Mouse (Mus musculus): ENCODE results near the gene Chst8.

The Chst8 gene

GRCm38 (mm10) chr7:34812531-34813111, at the start of gene Chst8:
TSS of gene Chst8 (minus strand) at chr7:34812711.
- in situ Hi-C loops (cut with MboI) = no loop called here

GRCm38 (mm10) chr7:34858291-34858690, 45.8 kb upstream of the Chst8 start:
- in situ Hi-C loops (cut with MboI) = no loop called here

DNA sequence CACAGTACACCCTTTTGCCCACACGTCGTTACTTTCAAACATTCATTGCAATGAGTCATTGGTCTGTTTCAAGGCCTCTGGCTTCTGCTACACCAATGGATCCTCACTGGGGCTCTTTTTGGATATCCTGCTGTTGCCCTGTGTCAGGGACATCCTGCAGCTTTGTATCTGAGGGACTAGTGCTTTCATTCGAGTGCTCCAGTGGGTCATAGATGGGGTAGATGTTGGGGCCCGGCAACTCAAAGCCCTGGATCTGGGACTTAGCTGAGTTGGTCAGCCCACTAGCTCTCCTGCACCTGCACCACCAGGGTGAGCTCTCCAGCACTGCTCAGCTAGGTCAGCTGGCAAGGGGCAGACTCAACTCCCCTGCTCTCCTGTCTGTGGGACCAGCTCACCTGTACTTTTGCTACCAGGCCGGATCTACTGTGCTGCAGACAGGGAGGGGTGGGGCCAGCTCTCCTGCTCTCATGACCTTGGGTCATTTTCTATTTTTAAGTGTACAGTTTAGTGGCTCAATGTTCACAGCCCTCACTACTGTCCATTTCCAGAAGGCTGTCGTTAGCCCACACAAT, 42.4 kb upstream of the Chst8 start:
- in situ Hi-C loops (cut with MboI) = no loop called here

DNA sequence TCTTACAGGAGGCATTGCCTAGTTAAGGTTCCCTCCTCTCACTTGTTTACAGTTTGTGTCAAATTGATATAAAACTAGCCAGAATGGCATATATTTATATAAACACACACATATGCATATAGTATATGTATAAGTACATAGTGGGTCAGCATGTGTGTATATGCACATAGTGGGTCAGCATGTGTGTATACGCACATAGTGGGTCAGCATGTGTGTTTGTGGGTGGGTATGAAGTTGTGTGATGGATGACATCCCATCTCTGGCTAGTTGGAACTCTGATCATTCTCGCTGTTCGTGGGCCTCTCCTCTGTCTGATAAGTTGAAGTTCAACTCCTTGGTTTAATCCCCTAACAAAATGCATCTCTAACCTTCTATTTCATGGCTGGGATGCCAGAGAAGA, 40.9 kb upstream of the Chst8 start:
- in situ Hi-C loops (cut with MboI) = no loop called here

GRCm38 (mm10) chr7:34849660-34850059, 37.1 kb upstream of the Chst8 start:
- in situ Hi-C loops (cut with MboI) = no loop called here

DNA sequence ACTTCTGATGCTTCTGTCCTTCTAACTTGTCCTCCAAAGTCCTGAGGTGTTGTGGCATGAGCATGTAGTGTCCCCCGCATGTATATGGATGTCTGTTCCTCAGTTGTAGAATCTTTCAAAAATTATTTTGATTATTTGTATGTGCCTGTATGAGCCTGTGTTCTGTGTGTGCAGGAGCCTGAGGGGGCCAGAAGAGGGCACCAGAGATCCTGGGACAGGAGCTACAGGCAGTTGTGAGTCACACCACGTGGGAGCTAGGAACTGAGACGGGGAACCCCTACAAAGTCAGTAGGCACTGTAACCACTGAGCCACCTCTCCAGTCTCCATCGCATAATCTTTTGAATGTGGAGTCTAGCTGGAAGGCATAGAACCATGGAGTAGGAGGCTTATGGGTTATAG, 36.3 kb upstream of the Chst8 start:
- in situ Hi-C loops (cut with MboI) = no loop called here

GRCm38 (mm10) chr7:34847900-34848299, 35.4 kb upstream of the Chst8 start:
- in situ Hi-C loops (cut with MboI) = no loop called here

GRCm38 (mm10) chr7:34847410-34847809, 34.9 kb upstream of the Chst8 start:
- in situ Hi-C loops (cut with MboI) = no loop called here

GRCm38 (mm10) chr7:34838749-34839148, 26.2 kb upstream of the Chst8 start:
- in situ Hi-C loops (cut with MboI) = no loop called here

GRCm38 (mm10) chr7:34838231-34838630, 25.7 kb upstream of the Chst8 start:
- in situ Hi-C loops (cut with MboI) = no loop called here

DNA sequence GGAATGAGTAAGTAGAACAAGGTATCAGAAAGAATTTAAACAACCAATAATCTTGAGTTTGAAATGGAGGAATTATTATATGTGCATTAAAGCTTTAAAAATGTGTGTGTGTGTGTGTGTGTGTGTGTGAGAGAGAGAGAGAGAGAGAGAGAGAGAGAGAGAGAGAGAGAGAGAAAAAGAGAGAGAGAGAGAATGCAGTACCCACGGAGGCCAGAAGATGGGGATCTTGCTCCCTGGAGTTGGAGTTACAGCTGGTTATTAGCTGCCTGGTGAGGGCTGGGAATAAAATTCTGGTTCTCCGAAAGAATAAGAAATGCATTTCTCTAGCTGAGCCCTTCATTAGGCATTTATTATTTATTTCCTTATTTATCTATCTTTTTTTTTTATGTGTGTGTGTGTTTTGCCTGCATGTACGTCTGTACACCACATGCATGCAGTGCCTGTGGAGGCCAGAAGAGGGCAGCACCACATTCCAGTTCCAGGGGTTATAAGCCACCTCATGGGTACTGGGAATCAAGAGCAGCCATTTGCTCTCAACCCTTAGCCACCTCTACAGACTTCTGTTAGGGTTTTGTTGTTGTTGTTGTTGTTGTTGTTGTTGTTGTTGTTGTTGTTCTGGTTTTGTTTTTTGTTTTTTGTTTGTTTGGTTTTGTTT, 13.9 kb upstream of the Chst8 start:
- in situ Hi-C loops (cut with MboI) = no loop called here

- in situ Hi-C loops (cut with MboI) = no loop called here
These were observed 9.1 kb upstream of the Chst8 start for GRCm38 (mm10) chr7:34821587-34821986.

DNA sequence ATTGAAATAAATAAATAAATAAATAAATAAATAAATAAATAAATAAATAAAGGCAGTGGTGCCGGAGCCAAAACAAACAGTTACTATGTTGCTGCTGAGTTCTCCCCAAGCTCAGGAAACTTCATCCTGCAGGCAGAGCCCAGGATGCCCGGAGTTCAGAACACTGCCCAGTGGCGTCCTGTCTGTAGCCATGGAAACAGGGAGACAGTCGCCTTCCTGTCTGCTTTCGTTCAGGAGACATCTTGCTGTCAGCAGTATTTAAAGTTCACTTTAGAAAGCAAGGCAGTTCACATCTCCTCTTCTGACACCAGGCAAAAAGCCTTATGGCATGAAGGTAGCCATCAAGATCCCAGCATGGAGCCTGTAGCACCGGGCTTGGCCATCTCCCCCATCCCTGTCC, 8.0 kb upstream of the Chst8 start:
- in situ Hi-C loops (cut with MboI) = no loop called here

GRCm38 (mm10) chr7:34819796-34820195, 7.3 kb upstream of the Chst8 start:
- in situ Hi-C loops (cut with MboI) = no loop called here

- in situ Hi-C loops (cut with MboI) = no loop called here
These were observed 6.1 kb upstream of the Chst8 start for GRCm38 (mm10) chr7:34818660-34819059.

GRCm38 (mm10) chr7:34816981-34817380, 4.5 kb upstream of the Chst8 start:
- in situ Hi-C loops (cut with MboI) = no loop called here

DNA sequence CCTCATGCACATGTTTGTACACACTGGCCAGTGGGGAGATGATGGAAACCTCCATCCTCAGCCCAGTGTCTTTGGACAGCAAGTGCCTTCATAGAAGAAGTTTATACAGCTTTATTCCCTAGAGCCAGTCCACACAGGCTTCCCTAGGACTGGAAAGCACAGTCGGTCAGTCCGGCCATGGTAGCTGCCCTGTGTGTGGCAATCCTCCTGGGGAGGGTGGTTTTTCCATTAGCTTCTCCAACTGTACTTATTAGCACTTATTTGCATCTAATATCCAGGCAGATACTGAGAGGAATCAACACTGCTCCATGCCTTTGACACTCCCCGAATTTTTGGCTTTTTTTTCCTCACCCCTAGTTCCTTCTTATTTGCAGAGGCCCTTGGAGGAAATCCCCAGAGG, 2.3 kb upstream of the Chst8 start:
- in situ Hi-C loops (cut with MboI) = no loop called here

- in situ Hi-C loops (cut with MboI) = no loop called here
These were observed 682 bp downstream of the Chst8 start for GRCm38 (mm10) chr7:34811531-34812526.

- in situ Hi-C loops (cut with MboI) = no loop called here
These were observed 1.5 kb downstream of the Chst8 start for GRCm38 (mm10) chr7:34811060-34811459.

DNA sequence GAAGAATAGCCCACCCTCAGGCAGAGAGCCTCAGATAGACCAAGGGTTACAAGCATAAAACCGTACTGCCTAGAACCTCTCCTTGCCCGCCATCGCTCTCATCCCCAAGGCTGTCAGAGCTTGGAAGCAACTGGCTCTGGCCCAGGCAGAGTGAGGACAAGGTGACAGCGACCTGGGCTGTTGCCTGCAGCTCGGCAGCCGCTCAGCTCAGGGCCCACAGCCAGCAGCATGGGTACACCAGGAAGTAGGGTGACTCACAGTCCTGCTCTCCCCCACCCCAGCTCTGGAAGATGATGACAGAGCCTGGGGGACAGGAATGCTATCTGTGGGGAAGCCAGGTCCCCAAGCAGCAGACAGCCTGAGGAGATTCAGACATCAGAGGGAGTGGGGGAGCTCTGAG, 6.2 kb downstream of the Chst8 start:
- in situ Hi-C loops (cut with MboI) = no loop called here

GRCm38 (mm10) chr7:34805691-34806205, 6.8 kb downstream of the Chst8 start:
- in situ Hi-C loops (cut with MboI) = no loop called here

DNA sequence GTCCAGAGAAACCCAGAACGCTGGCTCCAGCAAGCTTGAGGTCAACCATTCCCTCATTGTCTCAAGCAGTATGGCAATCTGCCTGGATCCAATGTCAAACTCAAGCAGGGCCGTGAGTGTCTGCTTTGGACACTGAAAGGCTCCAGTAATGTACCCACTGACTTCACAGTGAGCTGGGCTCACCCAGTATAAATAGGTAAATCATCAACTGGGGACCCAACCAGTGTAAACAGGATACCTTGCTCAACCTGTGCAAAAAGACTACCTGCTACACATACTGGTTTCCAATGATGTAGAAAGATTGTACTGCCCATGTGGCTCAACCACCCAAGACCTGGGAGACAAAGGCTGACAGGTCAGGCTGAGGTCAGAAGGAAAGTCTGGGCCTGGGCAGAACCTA, 7.5 kb downstream of the Chst8 start:
- in situ Hi-C loops (cut with MboI) = no loop called here
